Mouse (Mus musculus) lung, adult 2 months (tissue): ENCODE data around the gene Pnpo.

Experiments
- CTCF ChIP-seq: fragments of 200-500 bp; IDR thresholded peaks from 2 replicates; pipeline ENCODE4 v1.5.1; 2011; ENCODE audit warnings: mild to moderate bottlenecking, low read length, control low read depth; ENCODE audit not compliant: insufficient read depth
- POLR2A ChIP-seq: fragments of 200-500 bp; IDR thresholded peaks from 2 replicates; pipeline ENCODE4 v1.6.1; 2011; ENCODE audit warnings: low read depth, mild to moderate bottlenecking, control low read depth, low read length, borderline replicate concordance; ENCODE audit errors: extremely low read depth

DNA sequence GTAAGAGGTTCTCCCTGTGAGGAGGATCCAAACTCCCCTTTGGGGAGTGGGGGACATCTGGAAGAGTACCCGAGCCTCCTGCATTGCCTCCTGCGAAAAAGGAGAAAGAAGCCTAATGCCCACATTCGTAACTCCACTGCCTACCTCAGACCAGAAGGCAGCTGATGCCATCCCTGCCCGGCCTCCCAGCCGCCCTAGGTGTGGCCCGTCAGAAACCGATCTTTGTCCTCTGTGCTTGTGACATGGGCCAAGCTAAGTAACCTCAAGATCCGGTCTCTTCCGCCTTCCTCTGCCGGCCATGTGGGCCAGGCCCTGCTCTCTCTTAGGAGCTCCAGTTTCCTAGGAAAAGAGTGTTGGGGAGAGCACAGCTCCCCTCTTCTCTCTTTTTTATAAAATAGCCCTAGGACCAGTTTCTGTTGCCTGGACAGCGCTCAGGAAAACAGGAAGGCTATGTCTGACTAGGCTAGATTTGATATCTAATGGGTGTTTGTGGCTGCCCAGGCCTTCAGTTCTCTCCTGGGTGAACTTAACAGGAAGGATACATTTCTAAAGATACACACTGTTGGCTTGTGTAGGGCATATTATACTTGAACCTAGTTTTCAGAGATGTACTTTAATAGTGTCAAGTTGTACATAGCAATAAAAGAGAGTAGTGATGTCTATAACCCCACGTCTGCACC is 18.2 kb downstream of the Pnpo start:
- no peak for TF ChIP-seq CTCF
- TF ChIP-seq POLR2A, result no peak
